In genomic region chr9:62825791-62826393, GRCm38 (mm10) we compare ENCODE assay signal across 10 mouse cellular contexts. TPM values are rescaled to one million over a fixed set of nuclear protein-coding genes. Genes with fewer than 3 reads are reported as not detected.
A peak's percentile ranks its signal among the peaks of the same experiment; 100 is the strongest.
DNase-seq lines count a peak whose midpoint lies in the region; ATAC-seq lines count a peak whose summit lies in the region.
"Had no signal": no experiment of that assay in that cellular context is flagged by ENCODE, and none has a peak within 500 bp of the region (broad histone marks: within the 10 kb centered on the region; RNA-seq: fewer than 3 reads in every experiment).

No protein-coding gene starts in this region.

- no peak overlapping the region for H3K27ac ChIP-seq in intestine, embryonic 15.5 days
- no peak overlapping the region for H3K27ac ChIP-seq in intestine, embryonic 16.5 days (ENCODE audit: low read length)
- peak overlapping the region; percentile 82 for H3K27ac ChIP-seq in limb, embryonic 11.5 days (replicated peaks; ENCODE audit: low read depth, low read length)

- DNase-seq in embryo, embryonic 10.5 days (ENCODE audit: low spot score) = peak; percentile 69
- DNase-seq in limb, embryonic 11.5 days (ENCODE audit: low spot score) = peak; percentile 60
- DNase-seq in retina, postnatal 1 day = peak; percentile 67
- no peak for DNase-seq in frontal cortex, postnatal 14 days (ENCODE audit: low spot score in 2 of 2)
- DNase-seq in gastrocnemius, postnatal 4 days (ENCODE audit: low spot score in 2 of 2) = no peak
- DNase-seq in right cerebral cortex, adult 18-20 months = no peak
- DNase-seq: lung, adult 2 months; right cerebral cortex, postnatal 14 days had no signal

- 15% methylated on average over 9 of the region's 9 CpGs for WGBS in intestine, embryonic 15.5 days
- 12% methylated on average over 8 of the region's 9 CpGs for WGBS in intestine, embryonic 16.5 days
- WGBS in limb, embryonic 11.5 days = 4% methylated on average over 9 of the region's 9 CpGs

- no peak for ATAC-seq in intestine, embryonic 15.5 days
- ATAC-seq in intestine, embryonic 16.5 days = no peak
- ATAC-seq in limb, embryonic 11.5 days (ENCODE audit: insufficient number of reproducible peaks, low FRiP score, low TSS enrichment, low read depth) = no peak

- no peak overlapping the region for H3K9ac ChIP-seq in intestine, embryonic 15.5 days
- H3K9ac ChIP-seq in intestine, embryonic 16.5 days (ENCODE audit: low read depth, low read length) = no peak overlapping the region; the same call in 1 of the 2 replicates
- no peak overlapping the region for H3K9ac ChIP-seq in limb, embryonic 11.5 days (ENCODE audit: low read length)

- peaks cover 9% of the 10 kb centered on the region; the same call in 1 of the 2 replicates for H3K4me1 ChIP-seq in intestine, embryonic 15.5 days (replicated peaks)
- peaks cover 9% of the 10 kb centered on the region; the same call in 1 of the 2 replicates for H3K4me1 ChIP-seq in intestine, embryonic 16.5 days (ENCODE audit: control insufficient read depth, insufficient read depth, low read length)
- H3K4me1 ChIP-seq in limb, embryonic 11.5 days (ENCODE audit: control insufficient read depth, insufficient read depth, low read length) = peaks cover 25% of the 10 kb centered on the region

- H3K36me3 ChIP-seq in intestine, embryonic 15.5 days = no peaks in the 10 kb centered on the region
- H3K36me3 ChIP-seq in intestine, embryonic 16.5 days (ENCODE audit: control insufficient read depth, insufficient read depth, low read length) = no peaks in the 10 kb centered on the region
- H3K36me3 ChIP-seq in limb, embryonic 11.5 days (ENCODE audit: control insufficient read depth, insufficient read depth, low read length) = no peaks in the 10 kb centered on the region

- no peaks in the 10 kb centered on the region for H3K27me3 ChIP-seq in intestine, embryonic 15.5 days (replicated peaks)
- H3K27me3 ChIP-seq in intestine, embryonic 16.5 days (replicated peaks; ENCODE audit: control insufficient read depth, insufficient read depth, low read length) = no peaks in the 10 kb centered on the region
- H3K27me3 ChIP-seq in limb, embryonic 11.5 days (ENCODE audit: control insufficient read depth, insufficient read depth, low read length) = no peaks in the 10 kb centered on the region

- H3K9me3 ChIP-seq in intestine, embryonic 15.5 days = no peaks in the 10 kb centered on the region
- H3K9me3 ChIP-seq in intestine, embryonic 16.5 days (ENCODE audit: control insufficient read depth, low read length) = no peaks in the 10 kb centered on the region
- no peaks in the 10 kb centered on the region for H3K9me3 ChIP-seq in limb, embryonic 11.5 days (ENCODE audit: control insufficient read depth, low read length)

- H3K4me2 ChIP-seq in intestine, embryonic 15.5 days (replicated peaks) = 0 out of 2 replicates have a peak overlapping the region, but pooled peaks have one; percentile 4
- H3K4me2 ChIP-seq in intestine, embryonic 16.5 days (ENCODE audit: low read depth, low read length) = no peak overlapping the region
- peak overlapping the region; percentile 22; the same call in 1 of the 2 replicates for H3K4me2 ChIP-seq in limb, embryonic 11.5 days (ENCODE audit: low read depth, severe bottlenecking)

- no peak overlapping the region for H3K4me3 ChIP-seq in intestine, embryonic 15.5 days (replicated peaks)
- H3K4me3 ChIP-seq in intestine, embryonic 16.5 days (ENCODE audit: low read length) = no peak overlapping the region
- H3K4me3 ChIP-seq in limb, embryonic 11.5 days (ENCODE audit: low read depth, low read length) = no peak overlapping the region

RNA-seq across cellular contexts. Expression of gene Cln6, which starts 12.7 kb away (rescaled TPM):
- 29.6 and 30.6 TPM in 2 replicates for polyA plus RNA-seq in intestine, embryonic 15.5 days (2015; fragmentation: Nextera tagmentation; extraction: Ambion mirVana)
- polyA plus RNA-seq in intestine, embryonic 16.5 days (2015; fragmentation: Nextera tagmentation; extraction: Ambion mirVana) = 34.9 and 40.2 TPM in 2 replicates
- 17.3 and 18.6 TPM in 2 replicates for polyA plus RNA-seq in limb, embryonic 11.5 days (2014; fragmentation: Nextera tagmentation; extraction: Ambion mirVana)
- total RNA-seq in gastrocnemius, postnatal 4 days (2021) = 10 to 100 TPM; 26.4 to 27.2 TPM

RNA-seq across cellular contexts. Expression of gene Fem1b, which starts 14.2 kb away (rescaled TPM):
- 16.2 and 16.7 TPM in 2 replicates for polyA plus RNA-seq in intestine, embryonic 15.5 days (2015; fragmentation: Nextera tagmentation; extraction: Ambion mirVana)
- 12.2 and 12.5 TPM in 2 replicates for polyA plus RNA-seq in intestine, embryonic 16.5 days (2015; fragmentation: Nextera tagmentation; extraction: Ambion mirVana)
- 36.6 and 42.2 TPM in 2 replicates for polyA plus RNA-seq in limb, embryonic 11.5 days (2014; fragmentation: Nextera tagmentation; extraction: Ambion mirVana)
- 10 to 100 TPM; 28.9 to 29.7 TPM for total RNA-seq in gastrocnemius, postnatal 4 days (2021)

RNA-seq across cellular contexts. Expression of gene Calml4, which starts 32.0 kb away (rescaled TPM):
- 193 and 202 TPM in 2 replicates for polyA plus RNA-seq in intestine, embryonic 15.5 days (2015; fragmentation: Nextera tagmentation; extraction: Ambion mirVana)
- polyA plus RNA-seq in intestine, embryonic 16.5 days (2015; fragmentation: Nextera tagmentation; extraction: Ambion mirVana) = 286 and 319 TPM in 2 replicates
- polyA plus RNA-seq in limb, embryonic 11.5 days (2014; fragmentation: Nextera tagmentation; extraction: Ambion mirVana) = 4.7 and 4.9 TPM in 2 replicates
- 10 to 100 TPM; 19.9 to 20.3 TPM for total RNA-seq in gastrocnemius, postnatal 4 days (2021)

Comparison
In these comparisons a context has a peak if more than half of its experiments do, and no peak if none do; other contexts are left out.
1. DNase-seq: peak in embryo, embryonic 10.5 days (single experiment), limb, embryonic 11.5 days (single experiment) and retina, postnatal 1 day (single experiment); none in frontal cortex, postnatal 14 days (0 of 2), gastrocnemius, postnatal 4 days (0 of 2) and right cerebral cortex, adult 18-20 months (single experiment).
2. RNA of gene Calml4, which starts 32.0 kb away (polyA plus RNA-seq): 286 to 319 TPM in intestine, embryonic 16.5 days and 193 to 202 TPM in intestine, embryonic 15.5 days; 4.7 to 4.9 TPM in limb, embryonic 11.5 days; every median in the first group is over 10 times any median in the second.